Mouse (Mus musculus) T-helper 2 cell (primary cell): Measurements from ENCODE around the gene Fmo1.
"Not testable (repeated sequence)": the region's sequence is repeated elsewhere in the genome, so short reads cannot be mapped to it uniquely, and the experiment has no call there.

Experiments used
- in situ Hi-C: fragments of 300-600 bp; cut with MboI, MseI; formaldehyde crosslinking; loops from one replicate; pipeline ENCODE4 v1.15.1; 2025; ENCODE audit warnings: high pct_unique_total_duplicates

The Fmo1 gene

DNA sequence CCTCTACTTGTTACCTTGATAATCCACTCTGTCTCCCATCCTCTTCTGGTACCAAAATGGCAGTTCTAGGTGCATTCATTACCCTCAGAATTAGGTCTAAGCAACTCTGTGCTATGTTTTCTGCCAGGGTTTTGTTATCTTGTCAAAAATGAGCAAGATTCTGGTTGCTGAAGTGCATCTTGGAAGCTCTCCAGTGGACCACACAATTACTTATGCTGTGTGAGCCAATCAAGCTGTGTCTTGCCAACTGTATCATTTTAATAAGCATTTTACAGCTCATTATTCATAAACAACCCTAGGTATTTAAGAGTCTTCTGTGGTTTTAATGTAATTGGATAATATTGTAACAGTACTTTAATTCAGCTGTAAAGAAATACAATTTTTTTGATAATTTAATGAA is 70.0 kb downstream of the Fmo1 start:
- in situ Hi-C loops, result no loop called here

DNA sequence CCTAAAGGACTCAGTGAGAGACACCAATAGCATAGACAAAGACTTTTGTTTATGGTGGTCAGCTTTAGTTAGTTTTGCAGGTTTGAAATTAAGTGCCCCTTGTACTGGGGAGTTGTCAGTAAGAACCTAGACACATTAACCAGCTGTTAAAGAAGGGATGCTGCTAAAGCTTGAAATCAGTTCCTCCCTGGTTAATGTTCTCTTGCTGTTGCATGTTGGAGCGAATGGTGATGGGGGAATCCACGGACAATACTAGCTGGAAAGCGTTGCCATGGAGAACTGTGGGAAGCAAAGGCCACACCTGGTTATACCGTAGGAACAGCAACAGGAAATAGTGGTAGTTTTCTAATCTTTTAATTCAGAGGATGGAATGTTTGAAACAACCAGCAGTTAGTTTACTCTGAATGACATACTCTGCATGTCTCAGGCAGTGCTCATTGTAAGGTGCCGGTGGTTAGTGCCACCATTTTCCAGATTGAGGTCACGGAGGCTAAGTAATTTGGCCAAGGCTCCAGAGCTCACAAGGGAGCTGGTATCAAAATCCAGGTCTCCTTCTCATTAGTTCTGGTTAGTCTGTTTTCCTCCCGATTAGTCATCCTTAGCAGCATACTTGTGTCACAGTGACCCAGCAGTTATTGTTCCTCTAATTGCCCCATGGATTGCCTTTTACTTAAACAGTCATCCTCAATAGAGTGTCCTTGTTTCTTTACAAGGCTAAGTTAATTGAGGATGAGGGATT is 73.9 kb downstream of the Fmo1 start:
- in situ Hi-C loops, result loop anchor here (5.0 kb wide), 1 partner anchor 35 kb away; no protein-coding TSS in a partner anchor

DNA sequence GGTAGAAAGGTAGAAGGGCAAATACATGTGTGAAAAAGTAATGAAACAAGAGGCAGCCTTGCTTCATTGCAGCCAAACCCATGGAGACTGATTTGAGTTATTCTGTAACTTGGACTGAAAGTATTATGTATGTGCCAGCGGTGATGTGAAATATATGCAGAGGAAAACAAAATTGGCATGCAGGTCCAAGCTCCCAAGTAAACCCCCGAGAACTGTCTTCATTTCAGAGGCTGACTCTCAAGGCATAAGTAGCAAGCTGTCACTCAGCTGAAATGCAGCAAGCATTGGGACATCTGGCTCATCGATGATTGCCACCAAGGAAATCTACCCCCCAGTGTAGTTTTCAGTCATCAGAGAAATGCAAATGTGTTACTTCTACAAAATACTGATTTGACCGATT is 81.2 kb downstream of the Fmo1 start:
- in situ Hi-C loops, result no loop called here

DNA sequence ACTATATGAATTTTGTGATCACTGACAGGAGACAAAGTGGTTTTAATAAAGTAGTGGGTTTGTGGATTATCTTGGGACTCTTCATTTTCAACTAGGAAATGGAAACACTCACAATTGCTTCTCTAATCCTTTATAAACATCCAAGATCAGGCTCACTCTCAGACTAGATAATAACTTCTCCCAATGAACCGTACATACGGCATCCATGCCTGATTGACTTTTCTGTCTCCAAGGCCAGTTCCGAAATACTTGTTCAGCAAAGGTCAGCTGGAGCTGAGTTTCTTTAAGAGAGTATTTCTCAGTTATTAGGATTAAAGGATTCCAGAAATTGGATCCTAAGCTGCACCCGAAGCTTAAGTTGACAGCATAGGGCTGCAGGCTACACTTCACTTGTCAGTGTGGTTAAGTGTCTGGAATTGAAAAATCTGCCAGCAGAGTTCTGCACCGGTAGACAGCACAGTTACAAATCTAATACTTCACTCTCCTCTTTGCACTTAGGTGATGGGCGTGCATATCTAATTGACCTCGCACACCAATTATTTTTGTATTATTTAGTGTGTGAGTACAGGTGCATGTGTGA is 82.7 kb downstream of the Fmo1 start:
- in situ Hi-C loops, result no loop called here

DNA sequence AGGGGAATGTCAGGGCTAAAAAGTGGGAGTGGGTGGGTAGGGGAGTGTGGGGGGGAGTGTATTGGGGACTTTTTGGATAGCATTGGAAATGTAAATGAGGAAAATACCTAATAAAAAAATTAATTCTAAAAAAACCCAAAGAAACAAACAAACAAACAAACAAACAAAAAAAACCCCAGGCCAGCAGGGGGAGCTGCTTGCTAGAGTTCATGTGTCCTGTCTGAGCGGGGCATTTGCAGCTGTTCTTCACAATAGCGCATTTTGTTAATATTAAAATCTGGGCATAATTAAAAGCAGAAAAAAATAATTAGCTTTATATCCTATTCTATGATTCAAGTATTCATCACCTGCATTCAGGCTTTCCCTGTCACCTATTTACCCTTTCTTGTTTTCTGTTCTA is 85.4 kb downstream of the Fmo1 start:
- in situ Hi-C loops, result not testable (repeated sequence)
